Mouse (Mus musculus) spleen, adult 2 months (tissue): ENCODE measurements around the gene Arrb2.

Experiments used
- CTCF ChIP-seq: fragments of 200-500 bp; IDR thresholded peaks from 2 replicates; pipeline ENCODE4 v1.5.1; 2011; ENCODE audit warnings: mild to moderate bottlenecking, inconsistent platforms; ENCODE audit not compliant: insufficient read depth, insufficient read length, insufficient replicate concordance; ENCODE audit errors: extremely low read depth
- POLR2A ChIP-seq: fragments of 200-500 bp; IDR thresholded peaks from 2 replicates; pipeline ENCODE4 v1.6.1; 2011; ENCODE audit warnings: low read depth, low read length, inconsistent platforms

DNA sequence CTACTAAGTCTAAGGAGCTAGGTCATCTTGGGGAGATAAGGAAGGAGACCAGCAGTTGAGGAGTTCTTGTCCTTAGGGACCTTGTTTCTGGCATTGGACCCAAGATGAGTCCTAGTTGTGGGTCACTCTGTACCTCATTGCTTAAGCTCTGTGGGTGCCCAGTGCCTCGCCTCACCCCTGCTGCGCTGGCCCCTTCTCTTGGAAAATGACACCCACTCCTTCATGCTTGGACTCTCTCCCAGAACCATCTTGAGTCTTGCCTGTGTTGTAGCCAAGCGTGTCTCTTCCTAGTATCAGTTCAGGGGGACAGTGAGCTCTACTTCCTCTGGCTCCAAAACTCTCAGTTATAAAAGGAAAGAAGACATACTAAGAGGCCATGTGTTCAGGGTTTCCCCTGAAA, 56.7 kb downstream of the Arrb2 start:
- TF ChIP-seq POLR2A (no peak), CTCF (no peak)
